Mouse (Mus musculus): Measurements from ENCODE around the gene Med13l. TPM values are rescaled to one million over a fixed set of nuclear protein-coding genes. Genes with fewer than 3 reads are reported as not detected.
A peak's percentile ranks its signal among the peaks of the same experiment; 100 is the strongest.

Gene Med13l
- polyA plus RNA-seq, 1 experiment from 2014 or later, result 17.1 TPM

- Histone ChIP-seq H3K27ac (no peak overlapping the region), H3K4me2 (no peak overlapping the region), H3K9ac (replicated peaks) (0 out of 2 replicates have a peak overlapping the region, but pooled peaks have one; percentile 8), H3K27me3 (peaks cover 15% of the 10 kb centered on the region; the same call in 1 of the 2 replicates), H3K4me1 (replicated peaks) (peaks cover 9% of the 10 kb centered on the region), H3K9me3 (peaks cover 4% of the 10 kb centered on the region; the same call in 1 of the 2 replicates), H3K36me3 (no peaks in the 10 kb centered on the region), H3K4me3 (replicated peaks) (no peak overlapping the region)
- ATAC-seq (ENCODE audit: insufficient number of reproducible peaks, insufficient read depth, low FRiP score, low TSS enrichment, low read depth), result no peak
- 43% methylated on average over 12 of the region's 12 CpGs for WGBS
Observed at GRCm38 (mm10) chr5:118556387-118556937, 4.0 kb upstream of the Med13l start.

DNA sequence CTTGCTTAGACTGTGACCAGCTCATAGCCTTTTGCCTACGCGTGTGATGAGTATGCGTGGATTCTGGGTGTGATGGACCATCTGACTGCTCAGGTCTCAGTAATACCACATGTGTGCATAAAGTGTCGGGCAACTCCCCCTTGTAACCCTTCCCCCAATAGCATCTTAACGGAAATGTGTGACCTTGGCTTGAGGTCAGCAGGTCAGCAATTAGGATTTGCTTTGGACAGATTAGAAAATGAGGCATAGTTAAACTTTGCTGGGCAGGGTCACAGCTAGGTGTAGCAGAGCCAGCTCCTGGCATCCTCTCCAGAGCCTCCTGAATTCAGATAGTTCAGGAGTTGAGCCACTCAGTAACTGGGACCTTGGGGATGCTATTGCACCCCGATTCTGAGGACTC is 1.6 kb upstream of the Med13l start:
- Histone ChIP-seq H3K4me1 (replicated peaks) (peaks cover 29% of the 10 kb centered on the region), H3K4me3 (replicated peaks) (peak overlapping the region; percentile 80; the same call in 1 of the 2 replicates), H3K4me2 (peak overlapping the region; percentile 69), H3K9ac (replicated peaks) (no peak overlapping the region), H3K9me3 (peaks cover 4% of the 10 kb centered on the region; the same call in 1 of the 2 replicates), H3K27ac (no peak overlapping the region), H3K27me3 (peaks cover 15% of the 10 kb centered on the region; the same call in 1 of the 2 replicates), H3K36me3 (no peaks in the 10 kb centered on the region)
- 61% methylated on average over 6 of the region's 6 CpGs for WGBS
- ATAC-seq (ENCODE audit: insufficient number of reproducible peaks, insufficient read depth, low FRiP score, low TSS enrichment, low read depth), result no peak

- peak; percentile 83 for ATAC-seq (ENCODE audit: insufficient number of reproducible peaks, insufficient read depth, low FRiP score, low TSS enrichment, low read depth)
- H3K27ac ChIP-seq, result peak overlapping the region; percentile 98
- peak overlapping the region; percentile 95 for H3K9ac ChIP-seq (replicated peaks)
- WGBS, result under 1% methylated on average over 69 of the region's 101 CpGs
- H3K27me3 ChIP-seq, result peaks cover 15% of the 10 kb centered on the region; the same call in 1 of the 2 replicates
- peak overlapping the region; percentile 82 for H3K4me2 ChIP-seq
- peaks cover 37% of the 10 kb centered on the region for H3K4me1 ChIP-seq (replicated peaks)
- peaks cover 4% of the 10 kb centered on the region; the same call in 1 of the 2 replicates for H3K9me3 ChIP-seq
- H3K4me3 ChIP-seq (replicated peaks), result peak overlapping the region; percentile 80
- H3K36me3 ChIP-seq, result no peaks in the 10 kb centered on the region
Observed at GRCm38 (mm10) chr5:118559584-118560384, 695 bp upstream of the Med13l start.

- Histone ChIP-seq H3K4me1 (replicated peaks) (peaks cover 51% of the 10 kb centered on the region), H3K4me3 (replicated peaks) (peak overlapping the region; percentile 80)
Observed at GRCm38 (mm10) chr5:118561086-118561987, 858 bp downstream of the Med13l start.

DNA sequence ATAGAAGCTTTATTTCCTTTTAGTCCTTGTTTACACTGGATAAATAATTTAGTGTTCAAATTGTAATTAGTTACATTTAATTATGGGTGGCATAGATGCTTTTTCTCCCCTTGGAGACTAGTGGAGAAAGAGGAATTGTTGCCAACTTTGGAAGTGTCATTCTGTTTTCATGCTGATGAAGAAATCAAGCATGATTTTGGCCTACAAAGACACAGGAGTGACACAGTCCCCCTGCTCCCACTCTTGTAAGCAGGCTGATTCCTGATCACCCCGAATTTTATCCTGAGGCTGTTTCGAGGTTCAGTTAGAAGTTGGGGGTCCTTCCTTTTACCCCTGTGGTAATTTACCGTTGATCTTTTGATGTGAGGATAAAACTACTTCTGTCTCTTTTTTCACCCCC is 1.7 kb downstream of the Med13l start:
- no peaks in the 10 kb centered on the region for H3K9me3 ChIP-seq
- H3K4me3 ChIP-seq (replicated peaks), result peak overlapping the region; percentile 80
- peaks cover 59% of the 10 kb centered on the region for H3K4me1 ChIP-seq (replicated peaks)
- no peak overlapping the region for H3K9ac ChIP-seq (replicated peaks)
- 34% methylated on average over 3 of the region's 3 CpGs for WGBS
- ATAC-seq (ENCODE audit: insufficient number of reproducible peaks, insufficient read depth, low FRiP score, low TSS enrichment, low read depth), result no peak
- peak overlapping the region; percentile 82 for H3K4me2 ChIP-seq
- no peaks in the 10 kb centered on the region for H3K36me3 ChIP-seq
- H3K27me3 ChIP-seq, result 0 out of 2 replicates have a peak, but pooled peaks cover 4% of the 10 kb centered on the region
- no peak overlapping the region for H3K27ac ChIP-seq

More at GRCm38 (mm10) chr5:118561086-118561987, 858 bp downstream of the Med13l start:
- H3K27me3 ChIP-seq, result peaks cover 8% of the 10 kb centered on the region; the same call in 1 of the 2 replicates
- no peaks in the 10 kb centered on the region for H3K9me3 ChIP-seq
- peak overlapping the region; percentile 90 for H3K9ac ChIP-seq (replicated peaks)
- no peaks in the 10 kb centered on the region for H3K36me3 ChIP-seq
- WGBS, result under 1% methylated on average over 56 of the region's 59 CpGs
- peak overlapping the region; percentile 82 for H3K4me2 ChIP-seq
- peak overlapping the region; percentile 92 for H3K27ac ChIP-seq
- ATAC-seq (ENCODE audit: insufficient number of reproducible peaks, insufficient read depth, low FRiP score, low TSS enrichment, low read depth), result peak; percentile 13; the same call in 1 of the 2 replicates

GRCm38 (mm10) chr5:118563590-118563989 is 3.1 kb downstream of the Med13l start:
- Histone ChIP-seq H3K27me3 (0 out of 2 replicates have a peak, but pooled peaks cover 2% of the 10 kb centered on the region), H3K36me3 (no peaks in the 10 kb centered on the region), H3K4me1 (replicated peaks) (peaks cover 72% of the 10 kb centered on the region), H3K9me3 (no peaks in the 10 kb centered on the region), H3K27ac (no peak overlapping the region), H3K4me3 (replicated peaks) (no peak overlapping the region), H3K9ac (replicated peaks) (no peak overlapping the region), H3K4me2 (peak overlapping the region; percentile 31)
- ATAC-seq (ENCODE audit: insufficient number of reproducible peaks, insufficient read depth, low FRiP score, low TSS enrichment, low read depth), result no peak
- 34% methylated on average over 6 of the region's 6 CpGs for WGBS

DNA sequence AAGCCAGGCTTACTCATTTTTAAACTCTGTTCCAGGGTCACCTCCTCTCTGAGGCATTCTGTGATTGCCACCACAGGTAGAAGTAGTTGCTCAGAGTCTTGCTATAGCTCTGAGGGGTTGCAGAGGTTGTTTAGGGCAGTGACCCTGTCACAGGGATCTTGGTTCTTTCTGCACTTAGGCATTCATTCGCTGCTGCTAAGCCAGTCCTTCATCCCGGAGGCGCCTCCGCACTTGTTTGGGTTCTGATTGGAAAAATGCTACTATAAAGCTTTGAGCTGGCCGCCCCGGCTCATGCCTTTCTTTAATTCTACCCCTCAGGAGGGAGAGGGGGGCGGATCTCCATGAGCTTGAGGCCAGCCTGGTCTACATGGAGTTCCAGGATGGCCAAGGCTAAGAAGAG is 6.9 kb downstream of the Med13l start:
- no peaks in the 10 kb centered on the region for H3K27me3 ChIP-seq
- H3K9ac ChIP-seq (replicated peaks), result no peak overlapping the region
- no peak for ATAC-seq (ENCODE audit: insufficient number of reproducible peaks, insufficient read depth, low FRiP score, low TSS enrichment, low read depth)
- H3K9me3 ChIP-seq, result no peaks in the 10 kb centered on the region
- WGBS, result 19% methylated on average over 7 of the region's 7 CpGs
- H3K27ac ChIP-seq, result no peak overlapping the region
- H3K4me3 ChIP-seq (replicated peaks), result no peak overlapping the region
- H3K4me2 ChIP-seq, result 0 out of 2 replicates have a peak overlapping the region, but pooled peaks have one; percentile 7
- H3K4me1 ChIP-seq (replicated peaks), result peaks cover 89% of the 10 kb centered on the region
- no peaks in the 10 kb centered on the region for H3K36me3 ChIP-seq

- Histone ChIP-seq H3K4me3 (replicated peaks) (no peak overlapping the region), H3K9ac (replicated peaks) (no peak overlapping the region; the same call in 1 of the 2 replicates), H3K36me3 (no peaks in the 10 kb centered on the region), H3K9me3 (no peaks in the 10 kb centered on the region), H3K4me1 (replicated peaks) (peaks cover 89% of the 10 kb centered on the region), H3K4me2 (no peak overlapping the region), H3K27me3 (no peaks in the 10 kb centered on the region), H3K27ac (peak overlapping the region; percentile 31; the same call in 1 of the 2 replicates)
- ATAC-seq (ENCODE audit: insufficient number of reproducible peaks, insufficient read depth, low FRiP score, low TSS enrichment, low read depth), result no peak
- WGBS, result 26% methylated on average over 3 of the region's 3 CpGs
Observed at GRCm38 (mm10) chr5:118569017-118569416, 8.5 kb downstream of the Med13l start.

DNA sequence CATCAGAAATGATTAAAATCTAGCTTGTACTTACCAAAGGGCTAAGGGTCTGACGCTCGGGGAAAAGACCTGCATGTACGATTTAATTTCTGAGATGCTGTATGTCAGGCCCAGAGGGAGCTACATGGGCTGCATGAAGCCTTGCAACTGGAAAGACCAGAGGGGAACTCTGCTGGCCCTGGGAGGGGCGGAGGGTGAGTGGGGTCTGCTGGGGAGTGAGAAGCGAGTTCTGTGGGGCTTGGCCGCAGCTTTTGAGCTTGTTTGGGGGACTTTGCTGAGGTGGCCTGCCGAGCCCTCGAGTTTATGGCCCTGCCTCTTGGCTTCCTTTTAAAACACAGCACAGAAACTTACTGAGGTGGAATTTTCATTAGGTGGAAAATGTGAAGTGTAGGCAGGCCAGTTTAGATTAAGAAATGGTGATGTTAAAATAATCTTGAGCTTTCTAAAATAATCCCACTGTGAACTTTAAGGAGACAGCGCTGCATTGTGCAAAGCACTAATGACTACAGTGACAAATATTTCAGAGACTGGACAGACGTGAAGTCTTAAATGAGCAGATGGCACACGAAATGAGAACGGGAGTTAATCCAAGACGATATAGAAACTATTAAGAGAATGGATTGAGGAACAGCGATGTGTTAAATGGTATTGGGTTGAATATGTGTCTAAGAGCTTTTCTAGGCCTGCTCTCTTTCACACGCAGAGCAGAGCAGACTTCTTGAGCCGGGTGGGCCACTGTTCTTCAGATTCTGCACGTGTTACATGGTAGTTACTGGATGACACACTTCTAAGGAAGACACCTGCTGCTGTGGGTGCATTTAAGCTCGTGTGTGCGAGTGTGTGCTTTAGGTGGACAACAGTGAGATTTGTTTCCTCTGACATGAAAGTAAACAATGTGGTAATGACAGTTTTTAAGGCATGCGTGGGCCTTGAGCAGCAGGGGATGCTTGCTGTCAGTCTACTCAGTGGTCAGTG is 9.4 kb downstream of the Med13l start:
- no peak for ATAC-seq (ENCODE audit: insufficient number of reproducible peaks, insufficient read depth, low FRiP score, low TSS enrichment, low read depth)
- no peaks in the 10 kb centered on the region for H3K9me3 ChIP-seq
- 0 out of 2 replicates have a peak overlapping the region, but pooled peaks have one; percentile 27 for H3K9ac ChIP-seq (replicated peaks)
- no peaks in the 10 kb centered on the region for H3K27me3 ChIP-seq
- WGBS, result 54% methylated on average over 20 of the region's 20 CpGs
- no peak overlapping the region for H3K27ac ChIP-seq
- no peak overlapping the region for H3K4me3 ChIP-seq (replicated peaks)
- H3K4me1 ChIP-seq (replicated peaks), result peaks cover 90% of the 10 kb centered on the region
- H3K36me3 ChIP-seq, result no peaks in the 10 kb centered on the region
- H3K4me2 ChIP-seq, result no peak overlapping the region

GRCm38 (mm10) chr5:118571504-118571903 is 11.0 kb downstream of the Med13l start:
- Histone ChIP-seq H3K9ac (replicated peaks) (no peak overlapping the region), H3K27ac (no peak overlapping the region), H3K9me3 (no peaks in the 10 kb centered on the region), H3K27me3 (no peaks in the 10 kb centered on the region), H3K4me2 (no peak overlapping the region), H3K4me1 (replicated peaks) (peaks cover 85% of the 10 kb centered on the region), H3K4me3 (replicated peaks) (no peak overlapping the region), H3K36me3 (no peaks in the 10 kb centered on the region)
- no peak for ATAC-seq (ENCODE audit: insufficient number of reproducible peaks, insufficient read depth, low FRiP score, low TSS enrichment, low read depth)
- WGBS, result 55% methylated on average over 4 of the region's 4 CpGs

All from limb, embryonic 12.5 days (tissue).